Mouse (Mus musculus) kidney, adult 2 months (tissue): ENCODE data around the gene Ctrc.

Experiments used
- CTCF ChIP-seq: fragments of 200-500 bp; conservative IDR thresholded peaks from 2 replicates; pipeline ENCODE4 v1.5.1; 2011; ENCODE audit warnings: low read depth, mild to moderate bottlenecking, control low read depth, low read length, moderate library complexity, mixed read lengths; ENCODE audit not compliant: insufficient read depth, insufficient read length
- POLR2A ChIP-seq: fragments of 200-500 bp; IDR thresholded peaks from one replicate; pipeline ENCODE4 v1.6.1; 2011; ENCODE audit warnings: low read depth, low read length, control low read depth

GRCm38 (mm10) chr4:141879074-141879473 lies 32.9 kb upstream of the Ctrc start:
- TF ChIP-seq CTCF (no peak), POLR2A (no peak)
